Mouse (Mus musculus) urinary bladder, adult 2 months (tissue): ENCODE measurements at regions not wholly inside any gene's neighbourhood (a gene's known extent, or its start where the extent isn't known, plus 50 kb on each side); places are given as distances from the start of the nearest gene placed in this dataset.

Experiments
- DNase-seq: peaks from one replicate; pipeline ENCODE4 v3.0.0; 2022; ENCODE audit warnings: low spot score

DNA sequence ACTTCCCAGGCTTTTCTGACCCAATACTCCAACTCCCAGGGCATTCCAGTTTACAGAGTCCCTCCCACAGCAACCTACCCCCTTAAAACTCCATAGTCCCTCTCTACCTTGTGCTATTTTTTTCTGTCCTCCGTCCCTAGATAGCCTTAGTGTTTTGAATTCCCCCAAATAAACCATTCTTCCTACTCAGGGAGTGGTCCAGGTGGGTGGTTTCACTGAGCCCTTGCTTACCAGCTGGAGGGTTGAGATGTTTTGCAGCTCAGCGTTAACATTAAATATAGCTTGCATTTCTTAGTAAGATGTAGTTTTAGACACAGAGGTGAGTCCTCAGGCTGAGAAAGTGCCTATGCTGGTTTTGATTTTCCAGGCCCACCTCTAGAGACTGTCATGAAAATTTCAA is 313.0 kb downstream of the Bmper start:
- no peak for DNase-seq

DNA sequence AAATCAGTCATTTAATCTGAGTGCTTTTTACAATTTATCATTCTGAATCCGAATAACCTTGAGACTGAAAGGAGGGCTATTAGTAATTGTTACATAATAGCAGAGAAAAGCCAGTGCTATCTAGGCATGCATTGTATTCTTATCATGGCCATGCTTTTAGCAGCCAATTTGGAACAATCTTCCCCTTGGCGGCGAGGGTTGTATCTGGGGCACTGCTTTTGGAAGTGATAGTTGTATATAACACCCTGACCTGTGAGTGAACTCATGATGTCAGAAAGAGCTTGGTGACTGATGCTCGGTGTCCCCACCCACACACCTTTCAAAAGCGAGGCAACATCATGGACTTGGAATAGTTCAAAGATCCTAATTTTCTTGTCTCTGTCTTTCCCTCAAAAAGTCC is 315.2 kb downstream of the Bmper start:
- DNase-seq, result no peak

DNA sequence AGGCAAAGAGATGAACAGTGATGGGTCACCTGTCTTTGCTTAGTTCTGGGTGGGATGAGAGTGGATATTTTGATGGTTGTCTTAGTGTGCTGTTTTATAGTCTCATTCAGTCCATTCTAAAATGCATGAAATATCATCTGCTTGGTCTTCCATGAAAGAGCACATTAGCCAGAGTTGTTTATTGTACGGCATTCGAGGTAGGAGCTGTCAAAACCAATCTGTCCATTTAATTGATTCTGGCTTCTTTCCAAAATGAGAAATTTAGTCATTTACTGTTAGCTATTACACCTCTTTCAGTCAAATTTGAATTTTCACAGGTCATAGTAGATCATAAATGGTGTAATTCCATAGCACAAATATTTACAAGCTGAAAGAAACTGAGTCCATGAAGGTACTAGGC is 328.8 kb downstream of the Bmper start:
- no peak for DNase-seq

DNA sequence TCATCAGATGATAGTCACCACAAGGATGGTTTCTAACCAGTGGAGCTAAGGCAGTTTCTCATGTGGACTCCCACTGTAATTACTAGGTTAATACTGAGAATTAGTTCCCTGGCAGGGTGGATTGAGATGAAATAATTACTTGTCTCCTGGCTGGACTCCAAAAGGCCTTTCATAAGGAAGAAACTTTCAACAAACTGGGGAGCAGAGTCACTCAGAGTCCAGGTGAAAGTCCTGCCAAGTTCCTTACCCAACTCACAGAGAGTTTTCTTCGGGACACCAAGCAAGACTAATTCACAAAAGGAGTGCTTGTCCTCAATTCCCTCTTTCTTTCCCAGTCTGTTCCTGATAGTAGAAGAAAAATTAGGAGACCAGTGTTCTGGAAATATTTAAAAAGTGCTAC is 330.9 kb downstream of the Bmper start:
- DNase-seq, result no peak

DNA sequence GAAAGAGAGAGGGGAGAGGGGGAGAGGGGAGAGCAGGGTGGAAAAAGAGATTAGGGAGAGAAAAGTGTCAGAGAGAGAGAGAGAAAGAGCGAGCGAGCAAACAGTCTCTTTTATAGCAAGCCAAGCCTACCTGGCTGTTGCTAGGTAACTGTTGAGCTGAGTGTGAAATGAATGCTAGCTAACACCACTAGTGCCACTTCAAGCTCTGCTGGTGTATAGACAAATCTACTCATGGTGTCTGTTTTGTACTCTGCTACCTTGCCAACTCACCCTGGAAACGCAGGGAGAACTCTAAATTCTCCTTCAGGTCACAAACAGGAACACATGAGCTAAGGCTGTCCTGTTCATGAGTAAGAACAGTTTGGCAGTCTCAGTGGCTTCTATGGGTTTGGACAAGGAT is 334.7 kb downstream of the Bmper start:
- no peak for DNase-seq

DNA sequence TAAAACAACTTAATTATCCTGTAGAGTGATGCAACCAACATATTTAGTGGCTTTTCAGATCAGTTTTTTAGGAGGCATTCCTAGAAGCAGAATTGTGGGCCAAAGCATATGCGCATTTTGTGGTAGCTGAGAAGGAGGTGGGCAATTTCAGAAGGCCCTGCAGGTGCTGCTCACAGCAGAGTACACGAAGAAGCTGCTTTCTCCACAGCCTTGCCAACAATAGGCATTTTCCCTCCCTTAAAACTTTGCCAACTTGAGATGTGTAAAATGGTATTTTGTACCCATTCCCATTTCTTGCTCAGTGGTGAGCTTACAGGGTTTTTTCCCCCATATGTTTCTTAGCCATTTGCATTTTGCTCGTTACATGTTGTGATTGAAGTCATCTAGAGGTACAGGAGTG is 339.0 kb downstream of the Bmper start:
- DNase-seq, result no peak

DNA sequence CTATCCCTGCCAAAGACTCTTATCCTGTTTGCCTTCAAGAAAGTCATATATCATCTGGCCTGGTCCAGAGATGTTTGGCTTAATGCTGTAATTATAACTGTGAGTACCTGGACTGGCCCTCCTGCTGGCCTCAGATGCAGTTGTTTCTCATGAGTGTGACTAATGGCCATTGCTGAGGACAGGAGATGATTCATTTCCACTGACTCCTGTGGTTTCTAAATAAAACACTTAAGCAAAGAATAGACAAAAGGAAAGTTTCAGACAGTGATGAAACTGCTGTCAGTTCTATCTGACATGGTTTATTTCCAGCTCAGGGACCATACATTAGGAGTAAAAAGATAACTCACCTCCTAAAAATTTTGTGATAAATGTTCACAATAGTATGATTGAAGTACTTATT is 344.2 kb downstream of the Bmper start:
- DNase-seq, result no peak

DNA sequence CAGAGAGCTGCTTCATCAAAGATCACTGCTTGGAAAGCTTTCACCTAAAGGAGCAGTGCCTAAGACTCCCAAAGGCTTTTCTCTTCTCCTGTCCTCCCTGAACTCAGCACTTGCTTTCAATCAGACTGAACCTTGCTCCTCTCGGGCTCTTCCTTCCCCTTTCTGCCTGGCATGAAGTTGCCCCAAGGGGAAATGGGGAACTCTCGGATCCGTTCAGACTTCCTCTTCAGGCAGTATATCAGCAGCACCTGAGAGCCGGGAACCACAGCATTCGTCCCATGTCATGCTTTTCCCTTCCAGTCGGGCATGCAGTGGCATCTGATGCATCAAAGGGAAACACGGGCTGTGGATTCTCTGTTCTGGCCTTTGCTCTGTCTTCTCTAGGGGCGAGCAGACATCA is 347.3 kb downstream of the Bmper start:
- DNase-seq, result no peak

DNA sequence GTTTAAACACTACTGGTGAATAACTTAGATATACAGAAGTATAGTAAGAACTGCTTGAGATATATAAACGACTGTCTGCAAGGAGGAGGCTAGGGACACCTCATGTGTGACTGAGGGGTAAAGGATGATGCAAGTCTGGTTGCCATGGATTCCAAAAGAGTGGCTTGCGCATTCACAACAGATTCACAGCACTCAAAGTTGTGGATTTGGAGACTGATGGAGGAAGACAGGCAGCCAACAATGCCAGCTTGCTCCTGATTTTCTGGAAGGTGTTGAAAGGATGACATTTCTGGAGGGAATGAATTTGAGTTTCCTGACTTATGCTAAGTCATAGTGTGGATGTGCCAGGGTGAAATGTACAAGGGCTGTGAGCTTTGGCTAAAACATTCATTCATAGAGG is 353.4 kb downstream of the Bmper start:
- DNase-seq, result no peak

DNA sequence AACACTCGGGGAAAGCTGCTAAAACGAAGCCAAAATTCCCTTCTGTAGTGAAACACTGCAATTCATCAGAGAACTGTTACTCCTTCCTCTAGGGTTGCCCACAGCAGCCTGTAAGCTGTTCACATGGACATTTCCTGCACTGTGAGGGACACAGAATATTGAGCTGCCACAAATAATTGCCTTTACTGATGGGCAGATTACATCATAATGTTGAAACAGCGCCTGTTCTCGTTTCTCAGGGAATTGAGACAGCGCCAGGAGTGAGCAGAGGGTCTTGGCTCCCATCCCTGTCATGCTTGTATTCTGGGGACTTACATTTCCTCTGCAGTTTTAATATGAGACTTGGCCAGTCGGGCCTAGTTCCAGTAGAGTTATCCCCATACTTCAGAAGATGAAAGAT is 357.3 kb downstream of the Bmper start:
- DNase-seq, result no peak

DNA sequence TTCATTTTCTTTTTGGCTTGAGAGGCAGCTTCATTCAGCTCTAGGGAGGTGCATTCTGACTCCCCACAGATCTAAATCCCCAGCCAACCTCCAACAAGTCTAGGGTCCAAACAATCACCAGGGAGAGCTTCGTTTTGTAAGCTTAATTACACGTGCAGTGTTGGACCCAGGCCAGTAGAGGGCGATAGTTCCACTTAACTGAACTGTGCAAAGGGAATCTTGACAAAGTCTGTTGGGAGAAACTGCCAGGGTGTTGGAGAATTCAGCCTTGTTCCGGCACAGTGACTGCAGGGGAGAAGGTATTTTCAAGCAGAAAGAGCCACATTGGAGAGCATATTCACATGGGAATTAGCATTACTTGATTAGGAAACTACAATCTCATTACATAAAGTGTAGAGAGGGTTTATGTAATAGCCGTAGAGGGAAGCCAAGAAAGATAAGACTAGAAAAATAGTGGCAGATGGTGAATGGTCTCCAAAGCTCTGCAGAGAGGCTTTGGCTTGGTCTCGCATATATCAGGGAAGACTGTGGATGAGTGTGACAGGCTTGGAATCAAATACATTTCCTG is 358.2 kb downstream of the Bmper start:
- DNase-seq, result peak; percentile 33

DNA sequence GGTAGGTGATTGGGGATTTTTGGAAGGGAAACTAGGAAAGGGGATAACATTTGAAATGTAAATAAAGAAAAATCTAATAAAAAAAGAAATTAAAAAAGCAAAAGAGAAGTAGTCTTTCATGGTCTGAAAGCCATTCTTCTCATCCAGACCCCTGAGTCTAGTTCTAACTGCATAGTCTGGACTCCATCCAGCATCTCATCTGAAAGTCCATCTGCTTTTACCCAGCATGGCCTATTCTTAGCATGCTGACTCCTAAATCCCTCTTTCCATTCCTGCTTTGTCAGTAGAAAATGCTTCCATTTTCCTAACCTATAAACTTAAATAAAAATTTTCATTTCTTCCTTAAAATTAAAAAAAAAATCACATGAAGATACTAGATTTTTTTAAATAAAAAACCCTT is 361.7 kb downstream of the Bmper start:
- DNase-seq, result no peak

DNA sequence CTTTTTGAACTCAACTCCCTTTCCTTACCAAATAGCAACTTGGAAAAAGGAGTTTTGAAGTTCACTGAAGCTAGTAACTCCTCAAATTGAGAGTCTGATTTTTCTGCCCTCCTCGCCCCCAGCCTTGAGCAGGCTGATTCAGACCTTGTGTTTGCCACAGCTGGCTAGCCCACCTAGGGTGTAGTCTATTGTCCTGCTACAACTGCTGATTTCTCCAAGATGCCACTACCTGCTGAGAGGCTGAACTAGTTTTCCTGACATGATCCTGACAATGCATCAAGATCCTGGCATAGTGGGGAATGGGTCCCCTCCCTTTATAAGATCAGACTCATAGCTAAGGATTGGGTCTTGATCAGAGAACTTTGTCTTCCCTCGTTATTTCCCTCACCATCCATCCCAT is 366.1 kb downstream of the Bmper start:
- DNase-seq, result no peak

DNA sequence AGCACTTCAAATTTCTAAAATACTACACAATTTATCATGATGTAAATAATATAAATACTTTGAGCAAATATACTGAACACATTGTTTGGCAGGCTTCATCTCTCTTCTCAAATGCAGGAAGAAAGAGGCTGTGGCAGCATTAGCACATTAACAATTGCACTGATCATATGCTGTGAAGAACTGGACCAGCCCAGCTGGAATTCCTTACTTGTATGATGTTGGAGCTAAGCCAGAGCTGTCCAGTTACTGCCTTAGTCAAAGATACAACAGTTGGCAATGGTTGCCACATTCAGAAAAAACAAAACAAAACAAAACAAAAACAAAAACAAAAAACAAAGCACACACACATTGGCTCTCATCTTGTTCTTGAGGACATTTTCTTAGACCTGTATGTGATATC is 369.0 kb downstream of the Bmper start:
- no peak for DNase-seq

DNA sequence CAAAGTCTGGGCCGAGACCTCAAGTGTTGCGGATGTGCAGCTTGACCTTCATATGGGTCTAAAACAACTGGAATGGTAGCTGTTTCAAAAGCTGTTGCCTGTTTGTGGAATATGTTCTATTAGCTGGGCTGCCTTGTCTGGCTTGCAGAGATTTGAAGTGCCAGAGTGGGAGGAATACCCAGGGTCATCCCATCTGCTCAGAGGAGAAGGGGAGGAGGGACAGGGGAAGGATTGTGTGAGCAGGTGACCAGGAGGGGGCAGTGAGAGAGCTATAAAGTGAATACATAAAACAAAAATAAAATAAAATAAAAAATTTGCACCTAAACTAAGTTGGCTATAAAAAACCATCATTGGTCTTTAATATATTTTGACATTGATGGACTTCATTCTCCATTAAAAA is 377.7 kb downstream of the Bmper start:
- no peak for DNase-seq
